In the genomic region with DNA sequence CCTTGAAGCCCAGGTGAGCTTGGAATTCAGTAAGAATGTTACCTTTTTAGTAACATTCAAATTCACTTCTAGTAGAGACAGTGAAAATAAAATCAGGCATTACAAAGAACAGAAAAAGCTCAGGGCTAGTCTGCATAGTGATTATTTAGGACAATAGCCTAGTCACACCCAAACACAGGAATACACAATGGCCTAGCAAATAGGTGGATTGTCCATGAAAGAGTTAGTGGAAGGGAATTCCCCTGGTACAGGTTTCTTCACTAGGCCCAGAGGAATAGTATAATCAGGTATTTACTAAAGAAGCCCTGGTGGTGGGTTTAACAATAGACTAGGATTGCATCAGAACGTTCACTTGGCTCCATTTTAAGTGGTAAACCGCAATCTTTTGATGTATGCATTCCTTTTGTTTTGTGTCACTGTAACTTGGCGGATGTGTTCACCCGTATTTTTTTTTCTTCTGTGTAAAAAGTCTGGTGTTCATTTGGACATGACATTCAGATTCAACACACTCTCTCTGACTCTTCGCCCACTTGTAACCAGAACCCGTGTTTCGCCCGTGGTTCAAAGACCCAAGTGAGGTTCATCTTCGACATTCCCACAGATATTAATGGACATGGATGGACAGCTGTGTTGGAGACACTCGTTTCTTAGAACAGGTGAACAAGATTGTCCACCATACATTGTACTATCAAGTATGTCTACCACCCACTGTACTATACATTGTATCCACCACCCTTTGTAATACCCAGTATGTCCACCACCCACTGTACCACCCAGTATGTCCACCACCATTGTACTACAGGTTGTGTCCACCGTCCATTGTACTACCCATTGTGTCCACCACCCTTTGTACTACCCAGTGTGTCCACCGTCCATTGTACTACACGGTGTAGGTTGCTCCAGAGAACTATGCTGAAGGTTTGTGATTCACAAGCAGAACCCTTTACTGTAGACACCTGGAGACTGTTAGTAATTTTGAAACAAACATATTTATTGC, we compare ENCODE assay signal across 20 mouse cellular contexts.
A peak's percentile ranks its signal among the peaks of the same experiment; 100 is the strongest.
DNase-seq lines count a peak whose midpoint lies in the region; ATAC-seq lines count a peak whose summit lies in the region.
"Had no signal": no experiment of that assay in that cellular context is flagged by ENCODE, and none has a peak within 500 bp of the region (broad histone marks: within the 10 kb centered on the region; RNA-seq: fewer than 3 reads in every experiment).

No protein-coding gene starts in this region.

- no peaks in the 10 kb centered on the region for H3K4me1 ChIP-seq in midbrain, embryonic 11.5 days (ENCODE audit: control insufficient read depth, insufficient read depth, low read length)
- no peaks in the 10 kb centered on the region for H3K4me1 ChIP-seq in midbrain, embryonic 15.5 days
- H3K4me1 ChIP-seq: heart, embryonic 12.5 days; neural tube, embryonic 12.5 days had no signal

- no peak overlapping the region for H3K27ac ChIP-seq in midbrain, embryonic 11.5 days (ENCODE audit: low read depth, low read length)
- no peak overlapping the region for H3K27ac ChIP-seq in midbrain, embryonic 15.5 days
- H3K27ac ChIP-seq: neural tube, embryonic 12.5 days had no signal

- H3K9me3 ChIP-seq in midbrain, embryonic 11.5 days (ENCODE audit: control insufficient read depth, low read length): no peaks in the 10 kb centered on the region
- no peaks in the 10 kb centered on the region for H3K9me3 ChIP-seq in midbrain, embryonic 15.5 days
- H3K9me3 ChIP-seq: heart, embryonic 12.5 days; neural tube, embryonic 12.5 days had no signal

- H3K4me2 ChIP-seq in midbrain, embryonic 11.5 days: no peak overlapping the region
- H3K4me2 ChIP-seq in midbrain, embryonic 15.5 days: no peak overlapping the region
- H3K4me2 ChIP-seq: heart, embryonic 12.5 days; neural tube, embryonic 12.5 days had no signal

- DNase-seq in CD4-positive, CD25-positive, alpha-beta regulatory T cell, adult 2 months (ENCODE audit: low read depth, low spot score): peak; percentile 3
- no peak for DNase-seq in midbrain, embryonic 11.5 days (ENCODE audit: low spot score, missing footprints)
- DNase-seq in NIH3T3 (ENCODE audit: low read depth): peak; percentile 7
- peak; percentile 34 for DNase-seq in naive thymus-derived CD4-positive, alpha-beta T cell, adult 2 months (ENCODE audit: low read depth)
- DNase-seq in adrenal gland, adult (ENCODE audit: inconsistent age in 2 of 2, low spot score in 1 of 2): no peak
- DNase-seq in gastrocnemius, adult 8-10 months (ENCODE audit: low spot score in 2 of 2): no peak
- DNase-seq: cerebellum, postnatal 10 days; embryo, embryonic 11 days; gastrocnemius, postnatal 36 days; kidney, postnatal 10 days; liver; lung, adult 18-20 months; lung, postnatal 4 days; right cerebral cortex, postnatal 4 days; thymus, adult 18-20 months had no signal

- 91% methylated on average over 13 of the region's 13 CpGs for WGBS in midbrain, embryonic 11.5 days
- WGBS in midbrain, embryonic 15.5 days: 93% methylated on average over 13 of the region's 13 CpGs

- H3K27me3 ChIP-seq in midbrain, embryonic 11.5 days (ENCODE audit: control insufficient read depth, insufficient read depth, low read length): no peaks in the 10 kb centered on the region
- H3K27me3 ChIP-seq in midbrain, embryonic 15.5 days (replicated peaks): no peaks in the 10 kb centered on the region
- H3K27me3 ChIP-seq: heart, embryonic 12.5 days; neural tube, embryonic 12.5 days had no signal

- no peak overlapping the region for H3K9ac ChIP-seq in midbrain, embryonic 11.5 days (ENCODE audit: low read length)
- no peak overlapping the region for H3K9ac ChIP-seq in midbrain, embryonic 15.5 days
- H3K9ac ChIP-seq: heart, embryonic 12.5 days; neural tube, embryonic 12.5 days had no signal

- no peak overlapping the region for H3K4me3 ChIP-seq in midbrain, embryonic 11.5 days (ENCODE audit: low read depth, low read length)
- no peak overlapping the region for H3K4me3 ChIP-seq in midbrain, embryonic 15.5 days
- H3K4me3 ChIP-seq: heart, embryonic 12.5 days; neural tube, embryonic 12.5 days had no signal

- ATAC-seq in CD4-positive, CD25-positive, alpha-beta regulatory T cell, adult 4 months: no peak
- ATAC-seq in midbrain, embryonic 11.5 days (ENCODE audit: low FRiP score): peak; percentile 54; the same call in 1 of the 2 replicates
- ATAC-seq in midbrain, embryonic 15.5 days (replicated peaks): no peak
- ATAC-seq: intestine, postnatal 0 days had no signal

- H3K36me3 ChIP-seq in midbrain, embryonic 11.5 days (ENCODE audit: control insufficient read depth, insufficient read depth, low read length): no peaks in the 10 kb centered on the region
- no peaks in the 10 kb centered on the region for H3K36me3 ChIP-seq in midbrain, embryonic 15.5 days (replicated peaks)
- H3K36me3 ChIP-seq: heart, embryonic 12.5 days; neural tube, embryonic 12.5 days had no signal

Comparison
In these comparisons a context has a peak if more than half of its experiments do, and no peak if none do; other contexts are left out.
1. DNase-seq: peak in CD4-positive, CD25-positive, alpha-beta regulatory T cell, adult 2 months (single experiment), NIH3T3 (single experiment) and naive thymus-derived CD4-positive, alpha-beta T cell, adult 2 months (single experiment); none in midbrain, embryonic 11.5 days (single experiment), adrenal gland, adult (0 of 2) and gastrocnemius, adult 8-10 months (0 of 2).